Mouse (Mus musculus): ENCODE results near the gene Mlh1. TPM values are rescaled to one million over a fixed set of nuclear protein-coding genes. Genes with fewer than 3 reads are reported as not detected.

The Mlh1 gene
- polyA plus RNA-seq, 1 experiment from 2014 or later = 30.4 TPM

GRCm38 (mm10) chr9:111221580-111221979, 50.0 kb downstream of the Mlh1 start:
- H3K27ac ChIP-seq (replicated peaks; ENCODE audit: low read depth, low read length) = no peak overlapping the region

DNA sequence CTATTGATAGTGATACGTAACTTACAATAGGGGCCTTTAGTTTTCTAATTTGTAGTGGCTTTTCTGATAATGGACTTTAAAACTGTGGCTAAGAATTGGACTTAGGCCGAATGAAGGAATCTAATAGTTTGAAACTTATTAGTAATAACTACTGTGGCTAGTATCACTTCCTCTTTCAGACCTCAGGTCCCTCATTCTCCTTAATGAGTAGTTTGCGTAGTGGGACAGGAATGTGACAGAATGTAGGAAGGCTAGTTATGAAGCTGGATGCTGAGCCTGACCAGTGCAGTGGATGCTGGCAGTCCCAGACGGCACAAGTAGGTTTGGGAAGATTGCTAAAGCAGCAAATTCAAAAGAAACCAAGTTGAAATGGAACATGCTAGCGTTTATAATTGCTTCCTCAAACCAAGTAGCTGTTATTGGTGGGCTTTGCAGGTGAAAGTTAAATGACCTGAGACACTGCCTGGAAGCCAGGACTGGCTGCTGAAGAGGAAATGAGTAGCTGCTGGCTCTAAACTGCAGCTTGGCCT, 51.0 kb downstream of the Mlh1 start:
- H3K4me3 ChIP-seq (replicated peaks; ENCODE audit: low read depth, low read length) = no peak overlapping the region
- ATAC-seq (ENCODE audit: low FRiP score, low TSS enrichment) (no peak), DNase-seq (no peak)
- no peaks in the 10 kb centered on the region for H3K27me3 ChIP-seq (ENCODE audit: control insufficient read depth, insufficient read depth, low read length)
- H3K9ac ChIP-seq (replicated peaks; ENCODE audit: low read length) = no peak overlapping the region
- 98% methylated on average over 5 of the region's 5 CpGs for WGBS
- no peaks in the 10 kb centered on the region for H3K4me1 ChIP-seq (ENCODE audit: control insufficient read depth, insufficient read depth, low read length)
- H3K4me2 ChIP-seq (ENCODE audit: low read length) = no peak overlapping the region
- no peaks in the 10 kb centered on the region for H3K9me3 ChIP-seq (ENCODE audit: control insufficient read depth, low read length)
- H3K36me3 ChIP-seq (ENCODE audit: control insufficient read depth, insufficient read depth, low read length) = peaks cover 75% of the 10 kb centered on the region
- H3K27ac ChIP-seq (replicated peaks; ENCODE audit: low read depth, low read length) = no peak overlapping the region

More at GRCm38 (mm10) chr9:111221580-111221979, 50.0 kb downstream of the Mlh1 start:
- Histone ChIP-seq H3K27me3 (ENCODE audit: control insufficient read depth, insufficient read depth, low read length) (no peaks in the 10 kb centered on the region), H3K4me1 (ENCODE audit: control insufficient read depth, insufficient read depth, low read length) (no peaks in the 10 kb centered on the region), H3K4me3 (replicated peaks; ENCODE audit: low read depth, low read length) (no peak overlapping the region), H3K9ac (replicated peaks; ENCODE audit: low read length) (no peak overlapping the region), H3K36me3 (ENCODE audit: control insufficient read depth, insufficient read depth, low read length) (peaks cover 76% of the 10 kb centered on the region), H3K4me2 (ENCODE audit: low read length) (no peak overlapping the region), H3K9me3 (ENCODE audit: control insufficient read depth, low read length) (no peaks in the 10 kb centered on the region)
- DNase-seq = no peak
- no peak for ATAC-seq (ENCODE audit: low FRiP score, low TSS enrichment)
- WGBS = 91% methylated on average over 1 of the region's 1 CpGs

- DNase-seq (no peak), ATAC-seq (ENCODE audit: low FRiP score, low TSS enrichment) (no peak)
- H3K9me3 ChIP-seq (ENCODE audit: control insufficient read depth, low read length) = no peaks in the 10 kb centered on the region
- H3K4me2 ChIP-seq (ENCODE audit: low read length) = no peak overlapping the region
- no peak overlapping the region for H3K9ac ChIP-seq (replicated peaks; ENCODE audit: low read length)
- H3K4me1 ChIP-seq (ENCODE audit: control insufficient read depth, insufficient read depth, low read length) = no peaks in the 10 kb centered on the region
- no peaks in the 10 kb centered on the region for H3K27me3 ChIP-seq (ENCODE audit: control insufficient read depth, insufficient read depth, low read length)
- H3K36me3 ChIP-seq (ENCODE audit: control insufficient read depth, insufficient read depth, low read length) = peaks cover 63% of the 10 kb centered on the region
- H3K27ac ChIP-seq (replicated peaks; ENCODE audit: low read depth, low read length) = no peak overlapping the region
- no peak overlapping the region for H3K4me3 ChIP-seq (replicated peaks; ENCODE audit: low read depth, low read length)
These were observed 55.2 kb downstream of the Mlh1 start for GRCm38 (mm10) chr9:111216424-111216823.

DNA sequence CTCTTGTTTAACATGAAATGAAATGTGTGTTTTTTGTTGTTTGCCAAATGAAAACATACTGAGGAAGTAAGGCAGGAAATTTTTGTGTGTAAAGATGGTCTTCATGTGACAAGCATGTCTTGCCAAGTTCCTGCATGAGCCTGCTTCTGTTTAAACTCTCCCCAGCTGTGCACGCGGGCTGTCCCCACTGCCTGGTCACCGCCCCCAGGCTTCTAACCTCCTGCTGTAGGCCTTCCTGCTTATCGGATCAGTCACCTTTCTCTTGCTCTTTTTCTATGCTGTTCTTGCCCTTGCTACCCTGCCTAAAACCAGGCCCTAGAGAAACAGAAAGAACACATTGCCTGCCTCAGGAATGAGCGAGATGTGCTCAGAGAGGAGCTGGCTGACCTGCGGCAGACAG, 58.1 kb downstream of the Mlh1 start:
- H3K9me3 ChIP-seq (ENCODE audit: control insufficient read depth, low read length) = no peaks in the 10 kb centered on the region

DNA sequence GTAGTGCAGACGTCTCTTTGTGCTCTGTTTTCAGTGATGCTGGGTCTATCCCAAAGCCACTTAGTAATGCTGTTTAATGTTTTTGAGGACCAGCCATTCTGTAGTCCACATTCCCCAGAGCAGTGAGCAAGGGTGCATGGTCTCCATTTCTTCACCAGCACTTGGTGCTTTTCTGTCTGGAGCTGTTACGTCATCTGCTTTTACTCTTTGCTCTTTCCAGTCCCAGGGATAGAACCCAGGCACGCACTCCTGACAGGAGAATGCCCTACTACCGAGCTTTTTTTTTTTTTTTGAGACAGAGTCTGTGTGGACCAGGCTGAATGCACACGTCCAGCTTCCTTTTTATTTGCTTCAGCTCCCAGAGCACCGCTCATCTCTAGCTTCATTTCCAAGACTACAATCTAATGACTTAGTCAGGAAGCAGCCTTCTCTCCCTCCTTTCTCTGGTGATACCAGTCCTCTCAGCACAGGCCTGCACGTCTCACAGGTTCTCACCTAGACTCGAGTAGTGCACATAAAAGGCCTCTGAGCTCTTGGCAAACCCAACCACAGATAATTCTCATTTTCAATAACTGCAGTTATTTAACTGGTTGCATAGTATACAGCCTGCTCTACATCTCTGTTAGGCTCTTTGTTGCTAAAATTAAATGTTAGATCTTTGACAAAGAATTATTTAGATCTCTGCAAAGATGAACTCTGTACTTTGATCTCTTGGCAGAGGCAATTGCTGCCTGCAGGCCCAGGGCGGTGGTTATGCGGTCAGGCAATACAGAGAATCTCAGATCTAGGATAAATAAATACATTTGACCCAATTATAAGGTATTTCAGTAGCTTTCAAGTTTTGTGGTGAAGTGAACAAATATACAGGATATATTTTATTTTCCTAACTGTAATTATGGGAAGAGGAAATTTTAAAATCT, 60.2 kb downstream of the Mlh1 start:
- Histone ChIP-seq H3K9me3 (ENCODE audit: control insufficient read depth, low read length) (no peaks in the 10 kb centered on the region), H3K4me1 (ENCODE audit: control insufficient read depth, insufficient read depth, low read length) (no peaks in the 10 kb centered on the region), H3K36me3 (ENCODE audit: control insufficient read depth, insufficient read depth, low read length) (peaks cover 45% of the 10 kb centered on the region), H3K4me3 (replicated peaks; ENCODE audit: low read depth, low read length) (no peak overlapping the region), H3K4me2 (ENCODE audit: low read length) (no peak overlapping the region), H3K9ac (replicated peaks; ENCODE audit: low read length) (no peak overlapping the region), H3K27ac (replicated peaks; ENCODE audit: low read depth, low read length) (no peak overlapping the region), H3K27me3 (ENCODE audit: control insufficient read depth, insufficient read depth, low read length) (no peaks in the 10 kb centered on the region)
- 88% methylated on average over 10 of the region's 10 CpGs for WGBS
- DNase-seq (no peak), ATAC-seq (ENCODE audit: low FRiP score, low TSS enrichment) (no peak)

More for the DNA sequence above, 58.1 kb downstream of the Mlh1 start:
- Histone ChIP-seq H3K27me3 (ENCODE audit: control insufficient read depth, insufficient read depth, low read length) (no peaks in the 10 kb centered on the region), H3K4me3 (replicated peaks; ENCODE audit: low read depth, low read length) (no peak overlapping the region), H3K9ac (replicated peaks; ENCODE audit: low read length) (no peak overlapping the region), H3K36me3 (ENCODE audit: control insufficient read depth, insufficient read depth, low read length) (peaks cover 44% of the 10 kb centered on the region), H3K4me1 (ENCODE audit: control insufficient read depth, insufficient read depth, low read length) (no peaks in the 10 kb centered on the region), H3K27ac (replicated peaks; ENCODE audit: low read depth, low read length) (no peak overlapping the region), H3K4me2 (ENCODE audit: low read length) (no peak overlapping the region)
- DNase-seq (no peak), ATAC-seq (ENCODE audit: low FRiP score, low TSS enrichment) (no peak)
- WGBS = 84% methylated on average over 6 of the region's 6 CpGs

DNA sequence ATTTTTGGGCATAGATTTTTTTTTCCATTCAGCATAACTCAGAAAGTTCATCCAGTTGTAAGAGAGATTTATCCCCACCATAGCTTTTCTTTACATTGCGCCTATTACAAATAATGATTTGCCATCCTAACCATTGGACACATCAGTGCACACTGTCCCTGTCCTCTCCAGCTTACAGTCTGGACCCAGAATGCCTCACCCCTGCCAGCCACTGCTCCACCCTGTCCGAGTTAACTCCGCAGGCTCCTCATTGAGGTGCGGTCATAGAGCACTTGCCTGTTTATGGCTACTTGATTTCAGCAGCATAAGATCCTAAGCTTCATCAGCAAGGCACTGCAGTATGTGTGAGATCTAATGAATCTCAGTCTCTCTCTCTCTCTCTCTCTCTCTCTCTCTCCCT, 61.2 kb downstream of the Mlh1 start:
- no peak overlapping the region for H3K27ac ChIP-seq (replicated peaks; ENCODE audit: low read depth, low read length)
- H3K4me1 ChIP-seq (ENCODE audit: control insufficient read depth, insufficient read depth, low read length) = no peaks in the 10 kb centered on the region
- H3K27me3 ChIP-seq (ENCODE audit: control insufficient read depth, insufficient read depth, low read length) = no peaks in the 10 kb centered on the region
- DNase-seq = no peak
- H3K4me2 ChIP-seq (ENCODE audit: low read length) = no peak overlapping the region
- no peak overlapping the region for H3K4me3 ChIP-seq (replicated peaks; ENCODE audit: low read depth, low read length)
- H3K36me3 ChIP-seq (ENCODE audit: control insufficient read depth, insufficient read depth, low read length) = peaks cover 42% of the 10 kb centered on the region
- no peaks in the 10 kb centered on the region for H3K9me3 ChIP-seq (ENCODE audit: control insufficient read depth, low read length)
- WGBS = 92% methylated on average over 4 of the region's 4 CpGs
- ATAC-seq (ENCODE audit: low FRiP score, low TSS enrichment) = no peak
- H3K9ac ChIP-seq (replicated peaks; ENCODE audit: low read length) = no peak overlapping the region

- 93% methylated on average over 7 of the region's 7 CpGs for WGBS
- H3K4me2 ChIP-seq (ENCODE audit: low read length) = no peak overlapping the region
- H3K27me3 ChIP-seq (ENCODE audit: control insufficient read depth, insufficient read depth, low read length) = no peaks in the 10 kb centered on the region
- H3K9ac ChIP-seq (replicated peaks; ENCODE audit: low read length) = no peak overlapping the region
- no peaks in the 10 kb centered on the region for H3K4me1 ChIP-seq (ENCODE audit: control insufficient read depth, insufficient read depth, low read length)
- H3K36me3 ChIP-seq (ENCODE audit: control insufficient read depth, insufficient read depth, low read length) = peaks cover 35% of the 10 kb centered on the region
- no peak overlapping the region for H3K27ac ChIP-seq (replicated peaks; ENCODE audit: low read depth, low read length)
- DNase-seq (no peak), ATAC-seq (ENCODE audit: low FRiP score, low TSS enrichment) (no peak)
- H3K9me3 ChIP-seq (ENCODE audit: control insufficient read depth, low read length) = no peaks in the 10 kb centered on the region
- H3K4me3 ChIP-seq (replicated peaks; ENCODE audit: low read depth, low read length) = no peak overlapping the region
These were observed 62.4 kb downstream of the Mlh1 start for GRCm38 (mm10) chr9:111209158-111209699.

- Histone ChIP-seq H3K4me2 (ENCODE audit: low read length) (no peak overlapping the region), H3K4me3 (replicated peaks; ENCODE audit: low read depth, low read length) (no peak overlapping the region), H3K36me3 (ENCODE audit: control insufficient read depth, insufficient read depth, low read length) (peaks cover 32% of the 10 kb centered on the region), H3K9ac (replicated peaks; ENCODE audit: low read length) (no peak overlapping the region), H3K9me3 (ENCODE audit: control insufficient read depth, low read length) (no peaks in the 10 kb centered on the region), H3K27ac (replicated peaks; ENCODE audit: low read depth, low read length) (no peak overlapping the region), H3K27me3 (ENCODE audit: control insufficient read depth, insufficient read depth, low read length) (no peaks in the 10 kb centered on the region), H3K4me1 (ENCODE audit: control insufficient read depth, insufficient read depth, low read length) (no peaks in the 10 kb centered on the region)
- WGBS = 95% methylated on average over 3 of the region's 3 CpGs
- ATAC-seq (ENCODE audit: low FRiP score, low TSS enrichment) (no peak), DNase-seq (no peak)
These were observed 63.4 kb downstream of the Mlh1 start for GRCm38 (mm10) chr9:111208185-111208584.

GRCm38 (mm10) chr9:111207683-111208082, 63.9 kb downstream of the Mlh1 start:
- Histone ChIP-seq H3K9me3 (ENCODE audit: control insufficient read depth, low read length) (no peaks in the 10 kb centered on the region), H3K9ac (replicated peaks; ENCODE audit: low read length) (no peak overlapping the region), H3K27ac (replicated peaks; ENCODE audit: low read depth, low read length) (no peak overlapping the region), H3K27me3 (ENCODE audit: control insufficient read depth, insufficient read depth, low read length) (no peaks in the 10 kb centered on the region), H3K4me1 (ENCODE audit: control insufficient read depth, insufficient read depth, low read length) (no peaks in the 10 kb centered on the region), H3K4me3 (replicated peaks; ENCODE audit: low read depth, low read length) (no peak overlapping the region), H3K36me3 (ENCODE audit: control insufficient read depth, insufficient read depth, low read length) (peaks cover 34% of the 10 kb centered on the region), H3K4me2 (ENCODE audit: low read length) (no peak overlapping the region)
- DNase-seq (no peak), ATAC-seq (ENCODE audit: low FRiP score, low TSS enrichment) (no peak)
- WGBS = 73% methylated on average over 3 of the region's 3 CpGs

All from midbrain, embryonic 14.5 days (tissue).